Mouse (Mus musculus) kidney, embryonic 14.5 days (tissue): ENCODE measurements at regions not wholly inside any gene's neighbourhood (a gene's known extent, or its start where the extent isn't known, plus 50 kb on each side); places are given as distances from the start of the nearest gene placed in this dataset.

Experiments used
- ATAC-seq: fragments of 200-750 bp; cut with Nextera tagmentation; 2 replicates; pipeline ENCODE4 v1.8.0; 2017; ENCODE audit warnings: moderate number of reproducible peaks, mild to moderate bottlenecking, moderate TSS enrichment, moderate library complexity; ENCODE audit not compliant: low FRiP score, low TSS enrichment
- H3K27ac ChIP-seq: fragments of 300-500 bp; sonication (generic); 2 replicates; pipeline ENCODE4 v1.5.1; 2014; ENCODE audit warnings: low read depth, mild to moderate bottlenecking, low read length, moderate library complexity, mixed read lengths
- H3K27me3 ChIP-seq: fragments of 300-500 bp; sonication (generic); 2 replicates; pipeline ENCODE4 v1.6.1; 2014; ENCODE audit warnings: mild to moderate bottlenecking, low read length; ENCODE audit not compliant: control insufficient read depth, insufficient read depth
- H3K36me3 ChIP-seq: fragments of 300-500 bp; sonication (generic); 2 replicates; pipeline ENCODE4 v1.6.1; 2014; ENCODE audit warnings: low read length, mixed read lengths; ENCODE audit not compliant: control insufficient read depth, insufficient read depth
- H3K4me1 ChIP-seq: fragments of 300-500 bp; sonication (generic); 2 replicates; pipeline ENCODE4 v1.6.1; 2014; ENCODE audit warnings: low read length, mixed read lengths; ENCODE audit not compliant: control insufficient read depth, insufficient read depth
- H3K4me2 ChIP-seq: fragments of 300-500 bp; sonication (generic); replicated peaks from 2 replicates; pipeline ENCODE4 v1.6.1; 2014; ENCODE audit warnings: low read depth, mild to moderate bottlenecking, low read length
- H3K4me3 ChIP-seq: fragments of 300-500 bp; sonication (generic); 2 replicates; pipeline ENCODE4 v1.5.1; 2014; ENCODE audit warnings: mild to moderate bottlenecking, low read length
- H3K9ac ChIP-seq: fragments of 300-500 bp; sonication (generic); 2 replicates; pipeline ENCODE4 v1.6.1; 2014; ENCODE audit warnings: low read depth, mild to moderate bottlenecking, low read length, moderate library complexity
- H3K9me3 ChIP-seq: fragments of 300-500 bp; sonication (generic); 2 replicates; pipeline ENCODE4 v1.6.1; 2016; ENCODE audit warnings: low read length; ENCODE audit not compliant: control insufficient read depth
- WGBS: fragments of 180-500 bp; shearing (Covaris S2); extraction: QIAGEN DNeasy Blood & Tissue Kit; methylation state at CpG from one replicate; pipeline ENCODE4 v1.1.7; 2014; 5-methylcytosine and 5-hydroxymethylcytosine counted together

- Histone ChIP-seq H3K9ac (no peak overlapping the region), H3K36me3 (no peaks in the 10 kb centered on the region), H3K27me3 (no peaks in the 10 kb centered on the region), H3K4me3 (no peak overlapping the region), H3K4me2 (no peak overlapping the region), H3K9me3 (no peaks in the 10 kb centered on the region), H3K27ac (no peak overlapping the region), H3K4me1 (no peaks in the 10 kb centered on the region)
- ATAC-seq = no peak
- 40% methylated on average over 8 of the region's 8 CpGs for WGBS
Measured at GRCm38 (mm10) chr13:39376677-39377076, 416.0 kb upstream of the Slc35b3 start.

DNA sequence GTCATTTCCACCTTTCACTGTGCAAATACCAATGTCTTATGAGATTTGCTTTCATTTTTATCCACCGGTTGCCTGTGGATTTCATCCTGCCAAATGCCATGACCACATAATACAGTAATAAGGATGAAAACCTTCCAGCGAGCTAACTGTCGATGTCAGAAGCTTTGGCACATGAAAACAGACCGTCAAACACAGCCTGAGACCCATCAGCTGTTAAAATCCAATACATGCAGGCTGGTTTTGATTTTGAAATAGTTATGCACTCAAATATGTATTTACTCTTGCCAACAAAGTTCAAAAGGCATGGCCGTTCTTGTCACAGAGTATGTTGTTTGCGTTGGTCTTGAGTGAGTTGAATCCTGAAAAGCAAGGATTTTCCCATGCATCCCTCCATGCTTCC is 415.6 kb upstream of the Slc35b3 start:
- Histone ChIP-seq H3K4me2 (no peak overlapping the region), H3K36me3 (no peaks in the 10 kb centered on the region), H3K27me3 (no peaks in the 10 kb centered on the region), H3K9me3 (no peaks in the 10 kb centered on the region), H3K27ac (no peak overlapping the region), H3K4me3 (no peak overlapping the region), H3K9ac (no peak overlapping the region), H3K4me1 (no peaks in the 10 kb centered on the region)
- WGBS = 84% methylated on average over 6 of the region's 6 CpGs
- ATAC-seq = no peak

GRCm38 (mm10) chr13:39372565-39372964 is 411.9 kb upstream of the Slc35b3 start:
- Histone ChIP-seq H3K4me2 (no peak overlapping the region), H3K36me3 (no peaks in the 10 kb centered on the region), H3K27ac (no peak overlapping the region), H3K9me3 (no peaks in the 10 kb centered on the region), H3K4me3 (no peak overlapping the region), H3K9ac (no peak overlapping the region), H3K4me1 (no peaks in the 10 kb centered on the region), H3K27me3 (no peaks in the 10 kb centered on the region)
- WGBS = 73% methylated on average over 3 of the region's 3 CpGs
- no peak for ATAC-seq

DNA sequence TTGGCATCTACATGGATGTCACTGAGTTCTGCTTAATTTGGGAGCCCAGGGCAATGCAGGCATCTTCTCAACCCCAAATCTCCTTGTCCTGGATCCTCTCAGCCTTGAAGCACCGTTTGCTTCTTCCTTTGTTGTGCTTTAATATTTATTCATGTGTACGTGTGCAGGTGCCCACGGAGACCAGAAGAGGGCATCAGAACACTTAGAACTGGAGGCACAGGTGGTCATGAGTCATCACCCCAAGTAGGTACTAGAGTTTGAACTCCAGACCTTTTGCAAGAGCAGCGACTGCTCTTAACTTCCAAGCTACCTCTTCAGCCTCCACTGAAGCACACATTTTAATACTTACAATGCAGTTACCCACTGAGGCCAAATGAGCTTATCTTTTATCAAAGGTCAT is 403.0 kb upstream of the Slc35b3 start:
- no peak overlapping the region for H3K9ac ChIP-seq
- no peaks in the 10 kb centered on the region for H3K27me3 ChIP-seq
- H3K27ac ChIP-seq = no peak overlapping the region
- ATAC-seq = no peak
- no peaks in the 10 kb centered on the region for H3K36me3 ChIP-seq
- 61% methylated on average over 4 of the region's 4 CpGs for WGBS
- no peaks in the 10 kb centered on the region for H3K9me3 ChIP-seq
- no peak overlapping the region for H3K4me3 ChIP-seq
- H3K4me1 ChIP-seq = no peaks in the 10 kb centered on the region
- H3K4me2 ChIP-seq = no peak overlapping the region

- no peaks in the 10 kb centered on the region for H3K36me3 ChIP-seq
- H3K4me3 ChIP-seq = no peak overlapping the region
- no peaks in the 10 kb centered on the region for H3K27me3 ChIP-seq
- no peak overlapping the region for H3K27ac ChIP-seq
- no peak for ATAC-seq
- H3K9me3 ChIP-seq = no peaks in the 10 kb centered on the region
- WGBS = 78% methylated on average over 13 of the region's 13 CpGs
- no peaks in the 10 kb centered on the region for H3K4me1 ChIP-seq
- H3K9ac ChIP-seq = no peak overlapping the region
- H3K4me2 ChIP-seq = no peak overlapping the region
Measured at GRCm38 (mm10) chr13:39362536-39362935, 401.9 kb upstream of the Slc35b3 start.

DNA sequence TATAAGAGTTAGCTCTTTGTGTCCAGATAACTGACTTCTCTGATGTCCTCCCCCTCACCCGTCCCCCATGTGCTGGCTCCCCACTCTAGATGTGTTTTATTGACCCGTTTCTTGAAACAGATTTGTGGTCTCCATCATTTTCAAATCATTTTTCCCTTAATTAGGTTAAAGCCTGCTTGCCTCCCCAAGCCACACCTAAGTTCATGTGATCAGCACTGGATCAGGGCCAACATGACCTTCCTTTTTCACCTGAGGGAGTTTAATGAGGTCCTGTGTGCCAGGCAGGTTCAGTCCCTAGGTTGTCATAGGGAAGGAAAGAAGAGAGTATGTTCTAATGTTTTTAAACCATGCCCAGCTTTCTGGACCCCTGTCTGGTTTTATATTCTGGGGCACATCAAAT is 390.9 kb upstream of the Slc35b3 start:
- WGBS = 59% methylated on average over 2 of the region's 2 CpGs

GRCm38 (mm10) chr13:39350668-39351067 is 390.0 kb upstream of the Slc35b3 start:
- no peak overlapping the region for H3K4me2 ChIP-seq
- no peak overlapping the region for H3K9ac ChIP-seq
- WGBS = 47% methylated on average over 12 of the region's 12 CpGs
- no peaks in the 10 kb centered on the region for H3K36me3 ChIP-seq
- H3K27me3 ChIP-seq = no peaks in the 10 kb centered on the region
- no peaks in the 10 kb centered on the region for H3K9me3 ChIP-seq
- no peak overlapping the region for H3K27ac ChIP-seq
- H3K4me3 ChIP-seq = no peak overlapping the region
- H3K4me1 ChIP-seq = no peaks in the 10 kb centered on the region
- no peak for ATAC-seq

More for the DNA sequence above, 390.9 kb upstream of the Slc35b3 start:
- H3K4me2 ChIP-seq = no peak overlapping the region
- H3K27ac ChIP-seq = no peak overlapping the region
- H3K9me3 ChIP-seq = no peaks in the 10 kb centered on the region
- no peak overlapping the region for H3K9ac ChIP-seq
- no peak overlapping the region for H3K4me3 ChIP-seq
- ATAC-seq = no peak
- H3K27me3 ChIP-seq = no peaks in the 10 kb centered on the region
- no peaks in the 10 kb centered on the region for H3K36me3 ChIP-seq
- no peaks in the 10 kb centered on the region for H3K4me1 ChIP-seq

GRCm38 (mm10) chr13:39347761-39348160 is 387.1 kb upstream of the Slc35b3 start:
- no peaks in the 10 kb centered on the region for H3K4me1 ChIP-seq
- H3K27me3 ChIP-seq = no peaks in the 10 kb centered on the region
- no peak overlapping the region for H3K9ac ChIP-seq
- WGBS = 93% methylated on average over 6 of the region's 6 CpGs
- H3K27ac ChIP-seq = no peak overlapping the region
- H3K9me3 ChIP-seq = no peaks in the 10 kb centered on the region
- H3K36me3 ChIP-seq = no peaks in the 10 kb centered on the region
- H3K4me2 ChIP-seq = no peak overlapping the region
- no peak overlapping the region for H3K4me3 ChIP-seq
- no peak for ATAC-seq

GRCm38 (mm10) chr13:39334874-39335273 is 374.2 kb upstream of the Slc35b3 start:
- Histone ChIP-seq H3K4me2 (no peak overlapping the region), H3K4me3 (no peak overlapping the region), H3K27ac (no peak overlapping the region), H3K9ac (no peak overlapping the region), H3K27me3 (no peaks in the 10 kb centered on the region), H3K9me3 (no peaks in the 10 kb centered on the region), H3K36me3 (no peaks in the 10 kb centered on the region), H3K4me1 (no peaks in the 10 kb centered on the region)
- ATAC-seq = no peak
- WGBS = 59% methylated on average over 7 of the region's 7 CpGs

DNA sequence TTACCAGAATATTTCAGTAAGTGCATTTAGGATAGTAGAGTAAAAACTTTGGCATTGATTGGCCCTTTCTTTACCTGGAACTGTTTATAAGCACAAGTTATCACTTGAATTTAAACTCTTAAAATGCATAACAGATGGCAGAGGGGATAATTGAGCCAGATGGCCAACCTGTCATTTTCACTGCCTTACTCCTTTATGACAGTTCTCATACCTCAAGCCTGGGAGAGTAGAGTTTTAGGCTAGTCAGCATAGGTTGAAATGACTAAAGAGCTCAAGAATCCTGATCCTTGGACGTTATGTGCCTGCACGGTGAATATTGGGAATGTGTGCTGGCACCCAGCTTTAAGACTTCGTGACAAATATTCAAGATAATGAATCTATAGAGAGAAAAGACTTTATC is 369.1 kb upstream of the Slc35b3 start:
- H3K27ac ChIP-seq = no peak overlapping the region
- no peak overlapping the region for H3K9ac ChIP-seq
- WGBS = 89% methylated on average over 3 of the region's 3 CpGs
- no peak overlapping the region for H3K4me2 ChIP-seq
- no peaks in the 10 kb centered on the region for H3K27me3 ChIP-seq
- no peaks in the 10 kb centered on the region for H3K9me3 ChIP-seq
- H3K4me3 ChIP-seq = no peak overlapping the region
- H3K36me3 ChIP-seq = no peaks in the 10 kb centered on the region
- H3K4me1 ChIP-seq = no peaks in the 10 kb centered on the region
- no peak for ATAC-seq
